Mouse (Mus musculus) lung, postnatal 0 days (tissue): ENCODE measurements around the gene Baz2b. TPM values are rescaled to one million over a fixed set of nuclear protein-coding genes. Genes with fewer than 3 reads are reported as not detected.

Source experiments
- ATAC-seq: fragments of 200-750 bp; cut with Nextera tagmentation; 2 replicates; pipeline ENCODE4 v1.8.0; 2017; ENCODE audit warnings: moderate library complexity
- DNase-seq: peaks from one replicate; pipeline ENCODE4 v3.0.0-alpha.2; 2016; ENCODE audit warnings: low spot score
- H3K27ac ChIP-seq: fragments of 300-500 bp; sonication (generic); 2 replicates; pipeline ENCODE4 v1.5.1; 2014; ENCODE audit warnings: antibody characterized with exemption, mild to moderate bottlenecking, low read length, mixed read lengths
- H3K27me3 ChIP-seq: fragments of 300-500 bp; sonication (generic); replicated peaks from 2 replicates; pipeline ENCODE4 v1.6.1; 2014; ENCODE audit warnings: low read length, mixed read lengths; ENCODE audit not compliant: insufficient read depth
- H3K36me3 ChIP-seq: fragments of 300-500 bp; sonication (generic); 2 replicates; pipeline ENCODE4 v1.6.1; 2014; ENCODE audit warnings: low read length, mixed read lengths; ENCODE audit not compliant: insufficient read depth
- H3K4me1 ChIP-seq: fragments of 300-500 bp; sonication (generic); 2 replicates; pipeline ENCODE4 v1.6.1; 2014; ENCODE audit warnings: antibody characterized with exemption, low read depth, low read length, mixed read lengths; ENCODE audit not compliant: insufficient read depth
- H3K4me2 ChIP-seq: fragments of 300-500 bp; sonication (generic); replicated peaks from 2 replicates; pipeline ENCODE4 v1.6.1; 2014; ENCODE audit warnings: low read depth, mild to moderate bottlenecking, low read length, moderate library complexity, mixed read lengths
- H3K4me3 ChIP-seq: fragments of 300-500 bp; sonication (generic); 2 replicates; pipeline ENCODE4 v1.5.1; 2014; ENCODE audit warnings: low read depth, low read length
- H3K9ac ChIP-seq: fragments of 300-500 bp; sonication (generic); replicated peaks from 2 replicates; pipeline ENCODE4 v1.6.1; 2014; ENCODE audit warnings: low read depth, mild to moderate bottlenecking
- H3K9me3 ChIP-seq: fragments of 300-500 bp; sonication (generic); 2 replicates; pipeline ENCODE4 v1.6.1; 2016; ENCODE audit warnings: low read length, mixed read lengths
- CTCF ChIP-seq: IDR thresholded peaks from 2 replicates; pipeline ENCODE4 v1.5.1; 2016; ENCODE audit warnings: antibody characterized with exemption, mild to moderate bottlenecking
- EP300 ChIP-seq: IDR thresholded peaks from 2 replicates; pipeline ENCODE4 v1.6.1; 2016; ENCODE audit warnings: antibody characterized with exemption, mild to moderate bottlenecking, control low read depth
- whole genome bisulfite sequencing: fragments of 180-500 bp; shearing (Covaris S2); extraction: QIAGEN DNeasy Blood & Tissue Kit; methylation state at CpG from one replicate; pipeline ENCODE4 v1.1.7; 2014; 5-methylcytosine and 5-hydroxymethylcytosine counted together
- polyA plus RNA-seq: library from polyadenylated mRNA; unstranded; fragments of >200 nt; fragmentation: Nextera tagmentation; extraction: Ambion mirVana; gene quantifications from 2 replicates; pipeline ENCODE4 v1.2.1, GENCODE M21; 2015

Baz2b gene
- polyA plus RNA-seq, 1 experiment from 2014 or later: 63.0 TPM

DNA sequence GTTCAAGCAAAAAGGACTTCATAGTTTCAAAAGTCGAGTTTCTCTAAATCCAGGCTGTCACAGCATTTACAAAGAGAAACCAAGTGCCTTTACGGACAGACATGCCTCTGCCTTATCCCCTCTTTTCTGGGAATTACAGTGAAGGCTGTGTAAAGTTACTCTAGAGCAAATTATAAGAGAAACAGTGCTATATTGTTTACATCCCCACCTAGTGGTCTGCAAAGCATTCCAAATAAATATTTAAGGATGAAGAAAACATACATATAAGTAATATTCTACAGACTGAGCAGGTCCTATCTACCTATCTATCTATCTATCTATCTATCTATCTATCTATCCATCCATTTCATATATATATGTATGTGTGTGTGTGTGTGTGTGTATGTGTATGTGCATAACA lies 27.9 kb downstream of the Baz2b start:
- peak; percentile 34 for TF ChIP-seq CTCF
- no peak for TF ChIP-seq EP300
- peak; percentile 48 for DNase-seq
- no peaks in the 10 kb centered on the region for H3K27me3 ChIP-seq
- H3K36me3 ChIP-seq: no peaks in the 10 kb centered on the region
- no peak overlapping the region for H3K4me3 ChIP-seq
- no peak overlapping the region for H3K4me2 ChIP-seq
- no peaks in the 10 kb centered on the region for H3K9me3 ChIP-seq
- H3K9ac ChIP-seq: no peak overlapping the region
- H3K27ac ChIP-seq: no peak overlapping the region
- WGBS: 44% methylated on average over 2 of the region's 2 CpGs
- no peak for ATAC-seq
- no peaks in the 10 kb centered on the region for H3K4me1 ChIP-seq

DNA sequence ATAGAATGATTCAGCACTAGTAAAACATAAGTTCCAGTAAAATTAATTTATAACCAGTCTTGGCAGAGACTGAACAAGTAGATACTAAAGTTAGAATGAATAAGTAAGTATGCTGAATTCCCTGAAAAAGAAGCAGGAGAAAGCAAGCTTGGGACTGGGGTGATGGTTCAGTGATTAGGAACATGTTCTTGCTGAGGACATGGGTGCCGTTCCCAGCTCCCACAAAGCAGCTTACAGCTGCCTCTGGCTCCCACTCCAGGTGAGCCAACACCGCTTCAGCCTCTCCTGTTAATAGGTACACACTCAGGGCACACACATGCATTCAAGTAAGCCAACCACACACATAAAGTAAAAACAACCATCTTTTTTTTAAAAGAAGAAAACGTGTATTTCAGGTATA lies 32.1 kb downstream of the Baz2b start:
- no peak for ATAC-seq

GRCm38 (mm10) chr2:60176087-60176486 lies 33.6 kb downstream of the Baz2b start:
- no peak overlapping the region for H3K9ac ChIP-seq
- TF ChIP-seq CTCF (no peak), EP300 (no peak)
- H3K4me2 ChIP-seq: no peak overlapping the region
- DNase-seq (peak; percentile 9), ATAC-seq (no peak)
- H3K27ac ChIP-seq: no peak overlapping the region
- H3K4me1 ChIP-seq: no peaks in the 10 kb centered on the region
- H3K27me3 ChIP-seq: no peaks in the 10 kb centered on the region
- H3K9me3 ChIP-seq: no peaks in the 10 kb centered on the region
- WGBS: 89% methylated on average over 5 of the region's 5 CpGs
- H3K36me3 ChIP-seq: no peaks in the 10 kb centered on the region
- H3K4me3 ChIP-seq: no peak overlapping the region

More for the DNA sequence above, 32.1 kb downstream of the Baz2b start:
- TF ChIP-seq CTCF (no peak), EP300 (no peak)
- H3K4me1 ChIP-seq: no peaks in the 10 kb centered on the region
- no peak for DNase-seq
- H3K27ac ChIP-seq: no peak overlapping the region
- WGBS: 78% methylated on average over 3 of the region's 3 CpGs
- H3K27me3 ChIP-seq: no peaks in the 10 kb centered on the region
- no peak overlapping the region for H3K9ac ChIP-seq
- no peaks in the 10 kb centered on the region for H3K9me3 ChIP-seq
- no peaks in the 10 kb centered on the region for H3K36me3 ChIP-seq
- no peak overlapping the region for H3K4me2 ChIP-seq
- H3K4me3 ChIP-seq: no peak overlapping the region

DNA sequence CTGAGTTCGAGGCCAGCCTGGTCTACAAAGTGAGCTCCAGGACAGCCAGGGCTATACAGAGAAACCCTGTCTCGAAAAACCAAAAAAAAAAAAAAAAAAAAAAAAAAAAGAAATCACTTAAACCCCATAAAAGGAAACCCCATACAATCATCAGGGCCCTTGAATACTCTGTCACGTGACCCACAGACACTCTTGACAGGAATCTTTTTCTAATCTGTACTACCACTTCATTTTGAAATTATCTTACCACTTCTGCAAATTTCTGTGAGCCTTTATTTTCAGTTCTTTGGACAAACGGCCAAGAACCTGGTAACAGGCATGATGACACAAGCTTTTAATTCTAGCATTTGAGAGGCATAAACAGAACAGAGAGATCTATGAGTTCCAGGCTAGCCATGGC lies 34.6 kb downstream of the Baz2b start:
- H3K9me3 ChIP-seq: no peaks in the 10 kb centered on the region
- no peak overlapping the region for H3K4me3 ChIP-seq
- H3K9ac ChIP-seq: no peak overlapping the region
- no peak overlapping the region for H3K4me2 ChIP-seq
- ATAC-seq: no peak
- peak; percentile 21 for DNase-seq
- no peaks in the 10 kb centered on the region for H3K27me3 ChIP-seq
- WGBS: 86% methylated on average over 2 of the region's 4 CpGs
- TF ChIP-seq CTCF: no peak
- TF ChIP-seq EP300: no peak
- no peaks in the 10 kb centered on the region for H3K36me3 ChIP-seq
- no peak overlapping the region for H3K27ac ChIP-seq
- no peaks in the 10 kb centered on the region for H3K4me1 ChIP-seq

DNA sequence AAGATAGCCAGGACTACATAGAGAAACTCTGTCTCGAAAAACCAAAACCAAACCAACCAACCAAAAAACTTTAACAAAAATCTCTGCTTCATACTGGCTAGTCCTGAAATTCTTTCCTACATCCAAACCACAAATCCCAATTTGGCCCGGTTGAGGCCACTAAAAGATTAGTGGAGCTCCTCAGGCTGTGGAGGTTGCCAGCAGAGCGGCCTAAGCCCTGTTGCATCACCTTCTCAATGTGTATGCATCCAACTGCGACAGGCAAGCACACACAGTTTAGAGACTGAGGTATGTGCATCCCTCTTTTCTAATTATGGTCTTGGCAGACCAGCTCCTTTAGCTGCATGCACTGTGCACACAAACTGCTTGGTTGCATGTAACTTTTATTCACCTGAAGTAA lies 36.0 kb downstream of the Baz2b start:
- H3K9ac ChIP-seq: no peak overlapping the region
- H3K4me2 ChIP-seq: no peak overlapping the region
- no peak overlapping the region for H3K27ac ChIP-seq
- H3K36me3 ChIP-seq: no peaks in the 10 kb centered on the region
- ATAC-seq: no peak
- no peak for TF ChIP-seq EP300
- TF ChIP-seq CTCF: no peak
- no peaks in the 10 kb centered on the region for H3K4me1 ChIP-seq
- no peaks in the 10 kb centered on the region for H3K9me3 ChIP-seq
- WGBS: 92% methylated on average over 4 of the region's 4 CpGs
- no peak overlapping the region for H3K4me3 ChIP-seq
- DNase-seq: no peak
- no peaks in the 10 kb centered on the region for H3K27me3 ChIP-seq

DNA sequence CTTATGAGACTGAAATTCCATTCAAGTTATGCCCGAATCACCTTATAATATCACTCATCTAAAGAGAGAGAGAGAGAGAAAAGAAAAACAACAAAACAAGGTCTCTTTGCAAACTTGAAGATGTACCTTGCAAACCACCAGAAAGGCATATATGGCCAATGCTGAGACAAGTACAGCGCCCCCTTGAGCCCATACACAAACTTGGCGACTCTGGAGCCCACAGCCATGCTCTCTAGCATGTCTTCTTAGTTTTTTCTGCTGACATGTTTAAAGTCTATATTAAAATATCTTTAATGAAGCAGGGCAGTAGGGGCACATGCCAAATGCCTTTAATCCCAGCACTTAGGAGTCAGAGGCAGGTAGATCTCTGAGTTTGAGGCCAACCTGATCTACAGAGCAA lies 36.4 kb downstream of the Baz2b start:
- ATAC-seq: no peak
- H3K9me3 ChIP-seq: no peaks in the 10 kb centered on the region
- no peak overlapping the region for H3K27ac ChIP-seq
- H3K27me3 ChIP-seq: no peaks in the 10 kb centered on the region
- WGBS: 57% methylated on average over 3 of the region's 3 CpGs
- DNase-seq: no peak
- no peak overlapping the region for H3K9ac ChIP-seq
- H3K36me3 ChIP-seq: no peaks in the 10 kb centered on the region
- no peaks in the 10 kb centered on the region for H3K4me1 ChIP-seq
- H3K4me2 ChIP-seq: no peak overlapping the region
- no peak for TF ChIP-seq EP300
- peak; percentile 23 for TF ChIP-seq CTCF
- no peak overlapping the region for H3K4me3 ChIP-seq

GRCm38 (mm10) chr2:60172531-60172914 lies 37.1 kb downstream of the Baz2b start:
- Histone ChIP-seq H3K36me3 (no peaks in the 10 kb centered on the region), H3K27ac (no peak overlapping the region), H3K27me3 (no peaks in the 10 kb centered on the region), H3K4me3 (no peak overlapping the region), H3K4me1 (no peaks in the 10 kb centered on the region), H3K9me3 (no peaks in the 10 kb centered on the region), H3K9ac (no peak overlapping the region), H3K4me2 (no peak overlapping the region)
- TF ChIP-seq EP300 (no peak), CTCF (no peak)
- 61% methylated on average over 2 of the region's 2 CpGs for WGBS
- peak; percentile 18 for DNase-seq
- ATAC-seq: peak; percentile 48
